Comparison of ENCODE assay signal across 8 mouse cellular contexts in genomic region chr1:178188386-178188785, GRCm38 (mm10). TPM values are rescaled to one million over a fixed set of nuclear protein-coding genes. Genes with fewer than 3 reads are reported as not detected.
DNase-seq lines count a peak whose midpoint lies in the region; ATAC-seq and TF ChIP-seq lines count a peak whose summit lies in the region.

No protein-coding gene starts in this region.

- peaks cover 11% of the 10 kb centered on the region; the same call in 1 of the 2 replicates for H3K79me2 ChIP-seq in CH12.LX (replicated peaks; ENCODE audit: control insufficient read depth, extremely low read depth, insufficient read depth, poor library complexity, severe bottlenecking)

- H3K4me3 ChIP-seq in CH12.LX (replicated peaks in 1 of 3; ENCODE audit: low read depth in 2 of 3, low read length in 2 of 3, poor library complexity in 1 of 3) = peak overlapping the region; percentile 48 to 70 (median 58)
- H3K4me3 ChIP-seq in intestine, embryonic 14.5 days (ENCODE audit: low read depth, low read length) = peak overlapping the region; percentile 38
- peak overlapping the region; percentile 28 for H3K4me3 ChIP-seq in lung, adult 2 months (replicated peaks; ENCODE audit: extremely low read depth, low read depth, low read length)
- H3K4me3 ChIP-seq in small intestine, adult 2 months (ENCODE audit: low read depth, low read length) = peak overlapping the region; percentile 51

- H3K36me3 ChIP-seq in CH12.LX (replicated peaks in 1 of 2; ENCODE audit: control insufficient read depth in 1 of 2, insufficient read depth in 1 of 2, low read length in 1 of 2) = peaks cover 0 to 3% of the 10 kb centered on the region in 2 experiments
- H3K36me3 ChIP-seq in intestine, embryonic 14.5 days (ENCODE audit: control insufficient read depth, insufficient read depth, low read length) = no peaks in the 10 kb centered on the region
- H3K36me3 ChIP-seq in small intestine, adult 2 months (ENCODE audit: control insufficient read depth, insufficient read depth, low read length) = no peaks in the 10 kb centered on the region

- H3K4me1 ChIP-seq in CH12.LX (ENCODE audit: control insufficient read depth in 1 of 2, insufficient read depth in 2 of 2) = peaks cover 0 to 26% of the 10 kb centered on the region in 2 experiments; a peak in 2 of 4 replicates
- peaks cover 7% of the 10 kb centered on the region for H3K4me1 ChIP-seq in intestine, embryonic 14.5 days (replicated peaks; ENCODE audit: control insufficient read depth, insufficient read depth, low read length)
- H3K4me1 ChIP-seq in lung, adult 2 months (ENCODE audit: control insufficient read depth, insufficient read depth, low read length) = peaks cover 5% of the 10 kb centered on the region
- H3K4me1 ChIP-seq in small intestine, adult 2 months (ENCODE audit: control insufficient read depth, insufficient read depth, insufficient read length, low read length) = peaks cover 2% of the 10 kb centered on the region; the same call in 1 of the 2 replicates

- TF ChIP-seq POLR2A in CH12.LX (IDR thresholded peaks at IDR 0.05; ENCODE audit: low read depth, low read length) = no peak
- TF ChIP-seq POLR2A in lung, adult 2 months (IDR thresholded peaks at IDR 0.05; ENCODE audit: borderline replicate concordance, extremely low read depth, low read depth, low read length) = no peak
- TF ChIP-seq POLR2A in small intestine, adult 2 months (IDR thresholded peaks at IDR 0.05; ENCODE audit: low read depth, low read length) = no peak

- H3K27me3 ChIP-seq in CH12.LX (replicated peaks) = no peaks in the 10 kb centered on the region
- no peaks in the 10 kb centered on the region for H3K27me3 ChIP-seq in intestine, embryonic 14.5 days (replicated peaks; ENCODE audit: control insufficient read depth, insufficient read depth, low read length)
- H3K27me3 ChIP-seq in small intestine, adult 2 months (ENCODE audit: control insufficient read depth, insufficient read depth, low read length) = no peaks in the 10 kb centered on the region

- no peak overlapping the region for H3K27ac ChIP-seq in CH12.LX (ENCODE audit: insufficient read depth, low read depth)
- H3K27ac ChIP-seq in intestine, embryonic 14.5 days (ENCODE audit: low read depth) = no peak overlapping the region
- H3K27ac ChIP-seq in small intestine, adult 2 months (ENCODE audit: insufficient read depth, low read depth, low read length) = peak overlapping the region; percentile 53; the same call in 1 of the 2 replicates

- TF ChIP-seq EP300 in CH12.LX (IDR thresholded peaks at IDR 0.05; ENCODE audit: low read length) = no peak

- no peaks in the 10 kb centered on the region for H3K9me3 ChIP-seq in CH12.LX (replicated peaks; ENCODE audit: low read length)
- no peaks in the 10 kb centered on the region for H3K9me3 ChIP-seq in intestine, embryonic 14.5 days (ENCODE audit: control insufficient read depth, low read length)

- dilution Hi-C loops in CH12.LX (cut with MboI; ENCODE audit: extremely low pct_ligation_motif_present, extremely low pct_unique_long_range_greater_than_20kb, low sequenced_read_pairs) = no loop called here

- TF ChIP-seq CTCF in CH12.LX (conservative IDR thresholded peaks at IDR 0.05 in 1 of 2, IDR thresholded peaks at IDR 0.05 in 1 of 2; ENCODE audit: low read depth in 2 of 2, low read length in 2 of 2) = no peak
- TF ChIP-seq CTCF in lung, adult 2 months (IDR thresholded peaks at IDR 0.05; ENCODE audit: insufficient read depth, low read length) = no peak
- no peak for TF ChIP-seq CTCF in small intestine, adult 2 months (IDR thresholded peaks at IDR 0.05; ENCODE audit: extremely low read depth, insufficient read length, insufficient replicate concordance, low read depth, low read length)

- ATAC-seq in intestine, embryonic 14.5 days (replicated peaks; ENCODE audit: low FRiP score, low TSS enrichment, low read depth) = no peak
- no peak for ATAC-seq in frontal cortex, adult (ENCODE audit: low TSS enrichment)

- H3K4me2 ChIP-seq in CH12.LX (ENCODE audit: insufficient read depth, low read depth, poor library complexity, severe bottlenecking) = peak overlapping the region; percentile 80
- H3K4me2 ChIP-seq in intestine, embryonic 14.5 days (ENCODE audit: low read length) = peak overlapping the region; percentile 71

- DNase-seq in A20 (ENCODE audit: low read depth, low spot score) (peak; percentile 71), CH12.LX (ENCODE audit: extremely low read depth) (peak; percentile 34)
- peak; percentile 5 for DNase-seq in embryo, embryonic 11 days
- DNase-seq in intestine, embryonic 14.5 days (ENCODE audit: low spot score) = peak; percentile 52
- peak; percentile 32 for DNase-seq in lung, adult 2 months
- DNase-seq in gastrocnemius, postnatal 36 days = no peak

- in situ Hi-C loops in CH12.LX (cut with MboI; ENCODE audit: low pct_ligation_motif_present, low pct_unique_long_range_greater_than_20kb, low sequenced_read_pairs) = no loop called here

- TF ChIP-seq RAD21 in CH12.LX (IDR thresholded peaks at IDR 0.05; ENCODE audit: low read depth, low read length) = no peak

- WGBS in intestine, embryonic 14.5 days = 4% methylated on average over 13 of the region's 13 CpGs
- 7% methylated on average over 13 of the region's 13 CpGs for WGBS in lung, adult 2 months
- WGBS in small intestine, adult 2 months = 3% methylated on average over 13 of the region's 13 CpGs

- H3K9ac ChIP-seq in CH12.LX (ENCODE audit: insufficient read depth, low read depth) = peak overlapping the region; percentile 28
- peak overlapping the region; percentile 35; the same call in 1 of the 2 replicates for H3K9ac ChIP-seq in intestine, embryonic 14.5 days (ENCODE audit: low read length)

- intact Hi-C loops in gastrocnemius, postnatal 36 days (cut with DNase I) = loop anchor here (10.0 kb wide), 2 partner anchors 116 to 204 kb away; partner anchors contain the start of gene Catspere2

TF ChIP-seq in CH12.LX, 34 proteins besides CTCF, POLR2A, EP300 and RAD21:
- peak; percentile 15; the same call in 1 of the 2 replicates for TF ChIP-seq IRF4 (IDR thresholded peaks at IDR 0.05; ENCODE audit: low read depth, low read length)
- TF ChIP-seq TCF12 (IDR thresholded peaks at IDR 0.05; ENCODE audit: low read depth, low read length) = no peak

RNA-seq across cellular contexts. Expression of gene Desi2, which starts 1.2 kb away (rescaled TPM):
- 10.4 and 11.1 TPM in 2 replicates for total RNA-seq in CH12.LX (2012; rRNA removed)
- 31.2 and 32.9 TPM in 2 replicates for total RNA-seq in CH12.LX (2014; rRNA removed)
- polyA plus RNA-seq in CH12.LX (2012; ENCODE audit: insufficient read length, low read depth) = 11.7 and 14.7 TPM in 2 replicates
- 18.6 and 23.4 TPM in 2 replicates for polyA plus RNA-seq in intestine, embryonic 14.5 days (2014; fragmentation: Nextera tagmentation; extraction: Ambion mirVana)
- 7.3 TPM in 2 replicates for polyA plus RNA-seq in lung, adult 2 months (2012; rRNA removed)
- 3.1 and 4.8 TPM in 2 replicates for polyA plus RNA-seq in small intestine, adult 2 months (2012; rRNA removed)
- 10 to 100 TPM; 29.2 to 30.3 TPM for total RNA-seq in gastrocnemius, postnatal 36 days (2021)

Comparison
In these comparisons a context has a peak if more than half of its experiments do, and no peak if none do; other contexts are left out.
1. DNase-seq: peak in A20 (single experiment), CH12.LX (single experiment), embryo, embryonic 11 days (single experiment), intestine, embryonic 14.5 days (single experiment) and lung, adult 2 months (single experiment); none in gastrocnemius, postnatal 36 days (0 of 2).
2. Peak in every context shown above with its lines, with median percentiles within 50 percentile points of each other: H3K4me3 ChIP-seq.